Mouse (Mus musculus) kidney, adult 2 months (tissue): ENCODE measurements at regions not wholly inside any gene's neighbourhood (a gene's known extent, or its start where the extent isn't known, plus 50 kb on each side); places are given as distances from the start of the nearest gene placed in this dataset.
A peak's percentile ranks its signal among the peaks of the same experiment; 100 is the strongest.

Source experiments
- DNase-seq: peaks from one replicate; pipeline ENCODE4 v3.0.0; 2021
- H3K27ac ChIP-seq: fragments of 200-500 bp; 2 replicates; pipeline ENCODE4 v1.5.1; 2012; ENCODE audit warnings: low read depth, low read length, control low read depth, inconsistent platforms; ENCODE audit not compliant: insufficient read depth
- H3K27me3 ChIP-seq: fragments of 200-500 bp; replicated peaks from 2 replicates; pipeline ENCODE4 v1.6.1; 2012; ENCODE audit warnings: mild to moderate bottlenecking, moderate library complexity, low read length, inconsistent platforms; ENCODE audit not compliant: control insufficient read depth, insufficient read depth
- H3K36me3 ChIP-seq: fragments of 200-500 bp; 2 replicates; pipeline ENCODE4 v1.6.1; 2012; ENCODE audit warnings: mild to moderate bottlenecking, moderate library complexity, low read length, inconsistent platforms; ENCODE audit not compliant: control insufficient read depth, insufficient read depth
- H3K4me1 ChIP-seq: fragments of 200-500 bp; 2 replicates; pipeline ENCODE4 v1.6.1; 2011; ENCODE audit warnings: low read length; ENCODE audit not compliant: control insufficient read depth, insufficient read depth
- H3K4me3 ChIP-seq: fragments of 200-500 bp; 2 replicates; pipeline ENCODE4 v1.5.1; 2011; ENCODE audit warnings: mild to moderate bottlenecking, low read depth, low read length, control low read depth; ENCODE audit not compliant: insufficient read depth
- CTCF ChIP-seq: fragments of 200-500 bp; conservative IDR thresholded peaks from 2 replicates; pipeline ENCODE4 v1.5.1; 2011; ENCODE audit warnings: low read depth, mild to moderate bottlenecking, control low read depth, low read length, moderate library complexity, mixed read lengths; ENCODE audit not compliant: insufficient read depth, insufficient read length
- POLR2A ChIP-seq: fragments of 200-500 bp; IDR thresholded peaks from one replicate; pipeline ENCODE4 v1.6.1; 2011; ENCODE audit warnings: low read depth, low read length, control low read depth
- WGBS: fragments of 180-500 bp; shearing (Covaris S2); methylation state at CpG from one replicate; pipeline ENCODE4 v1.1.7; 2018; 5-methylcytosine and 5-hydroxymethylcytosine counted together

GRCm38 (mm10) chr12:59523368-59523767 is 303.8 kb upstream of the Fbxo33 start:
- TF ChIP-seq CTCF (no peak), POLR2A (no peak)
- H3K27me3 ChIP-seq = no peaks in the 10 kb centered on the region
- no peaks in the 10 kb centered on the region for H3K36me3 ChIP-seq
- WGBS = 67% methylated on average over 2 of the region's 2 CpGs
- no peak overlapping the region for H3K27ac ChIP-seq
- no peaks in the 10 kb centered on the region for H3K4me1 ChIP-seq
- no peak for DNase-seq
- H3K4me3 ChIP-seq = no peak overlapping the region

DNA sequence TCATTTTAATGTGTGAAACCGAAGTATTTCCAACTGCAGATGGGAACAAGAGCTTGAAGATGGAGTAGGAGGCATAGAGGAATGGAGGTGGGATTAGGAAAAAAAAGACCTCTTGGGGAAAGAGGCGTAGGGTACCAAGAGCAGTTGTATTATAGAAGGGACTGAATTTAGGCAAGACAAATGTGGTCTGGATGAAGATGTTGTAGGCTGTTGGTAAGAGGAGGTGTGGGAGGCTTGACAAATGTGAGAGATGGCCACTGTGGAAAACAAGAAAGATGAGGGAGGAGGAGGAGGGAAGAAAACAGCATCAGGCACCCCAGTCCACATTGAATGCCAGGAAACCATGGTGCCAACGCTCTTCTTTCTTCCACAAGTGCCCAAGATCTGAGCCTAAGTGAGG is 302.4 kb upstream of the Fbxo33 start:
- Histone ChIP-seq H3K4me3 (no peak overlapping the region), H3K27me3 (no peaks in the 10 kb centered on the region), H3K27ac (no peak overlapping the region), H3K4me1 (no peaks in the 10 kb centered on the region), H3K36me3 (no peaks in the 10 kb centered on the region)
- DNase-seq = no peak
- no peak for TF ChIP-seq POLR2A
- no peak for TF ChIP-seq CTCF
- WGBS = 92% methylated on average over 3 of the region's 3 CpGs

DNA sequence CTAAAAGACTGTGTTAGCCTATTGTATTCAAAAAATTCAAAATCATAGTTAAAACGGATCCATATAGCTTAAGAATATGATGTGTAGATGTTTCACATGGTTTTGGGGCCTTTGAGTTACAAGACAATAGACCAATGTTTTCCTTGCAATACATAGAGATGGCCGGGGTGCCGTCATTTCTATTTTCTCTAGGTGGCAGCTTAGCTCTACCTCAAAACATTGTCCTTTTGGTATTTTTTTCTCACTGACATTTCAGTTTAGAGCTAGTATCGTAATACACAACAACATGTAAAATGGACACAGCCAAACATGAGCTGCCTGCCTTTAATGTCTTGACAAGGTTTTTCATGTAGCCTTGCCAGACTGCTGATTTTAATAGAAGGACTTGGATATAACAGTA is 290.3 kb upstream of the Fbxo33 start:
- Histone ChIP-seq H3K27me3 (no peaks in the 10 kb centered on the region), H3K4me1 (no peaks in the 10 kb centered on the region), H3K36me3 (no peaks in the 10 kb centered on the region), H3K27ac (no peak overlapping the region), H3K4me3 (no peak overlapping the region)
- WGBS = 66% methylated on average over 4 of the region's 4 CpGs
- TF ChIP-seq POLR2A = no peak
- no peak for TF ChIP-seq CTCF
- DNase-seq = peak; percentile 8

GRCm38 (mm10) chr12:59509175-59509574 is 289.6 kb upstream of the Fbxo33 start:
- no peak overlapping the region for H3K4me3 ChIP-seq
- H3K27me3 ChIP-seq = no peaks in the 10 kb centered on the region
- no peaks in the 10 kb centered on the region for H3K36me3 ChIP-seq
- 46% methylated on average over 2 of the region's 2 CpGs for WGBS
- H3K27ac ChIP-seq = no peak overlapping the region
- no peak for DNase-seq
- TF ChIP-seq CTCF (no peak), POLR2A (no peak)
- H3K4me1 ChIP-seq = no peaks in the 10 kb centered on the region

- H3K4me1 ChIP-seq = no peaks in the 10 kb centered on the region
- no peak for TF ChIP-seq POLR2A
- no peak for TF ChIP-seq CTCF
- H3K27ac ChIP-seq = no peak overlapping the region
- WGBS = 50% methylated on average over 1 of the region's 1 CpGs
- no peaks in the 10 kb centered on the region for H3K36me3 ChIP-seq
- H3K4me3 ChIP-seq = no peak overlapping the region
- H3K27me3 ChIP-seq = no peaks in the 10 kb centered on the region
- DNase-seq = no peak
Measured at GRCm38 (mm10) chr12:59507431-59507830, 287.9 kb upstream of the Fbxo33 start.

GRCm38 (mm10) chr12:59497434-59497833 is 277.9 kb upstream of the Fbxo33 start:
- no peaks in the 10 kb centered on the region for H3K36me3 ChIP-seq
- no peaks in the 10 kb centered on the region for H3K4me1 ChIP-seq
- no peak for DNase-seq
- no peak overlapping the region for H3K4me3 ChIP-seq
- no peak for TF ChIP-seq POLR2A
- no peak for TF ChIP-seq CTCF
- 58% methylated on average over 1 of the region's 1 CpGs for WGBS
- no peak overlapping the region for H3K27ac ChIP-seq
- H3K27me3 ChIP-seq = no peaks in the 10 kb centered on the region

DNA sequence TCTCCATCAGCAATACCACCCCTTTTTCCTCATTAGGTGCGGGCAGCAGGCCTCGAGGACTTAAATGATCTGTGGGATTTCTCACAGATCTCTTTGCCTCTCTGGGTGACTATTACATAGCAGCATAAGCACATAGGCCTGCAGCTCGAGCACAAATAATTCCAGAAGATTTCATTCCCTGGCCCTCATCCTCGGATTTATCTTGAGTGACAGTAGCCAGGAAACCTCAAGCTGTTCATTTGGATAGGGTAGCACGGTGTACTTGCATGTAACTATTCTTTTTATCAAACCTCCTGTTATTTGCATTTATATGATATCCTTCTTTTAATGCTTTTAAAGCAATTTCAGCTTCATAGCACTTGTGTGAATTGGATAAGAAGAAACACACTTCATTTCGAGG is 268.5 kb upstream of the Fbxo33 start:
- no peaks in the 10 kb centered on the region for H3K36me3 ChIP-seq
- H3K27me3 ChIP-seq = no peaks in the 10 kb centered on the region
- H3K4me1 ChIP-seq = no peaks in the 10 kb centered on the region
- H3K27ac ChIP-seq = no peak overlapping the region
- WGBS = 76% methylated on average over 6 of the region's 6 CpGs
- TF ChIP-seq POLR2A = no peak
- DNase-seq = no peak
- no peak overlapping the region for H3K4me3 ChIP-seq

DNA sequence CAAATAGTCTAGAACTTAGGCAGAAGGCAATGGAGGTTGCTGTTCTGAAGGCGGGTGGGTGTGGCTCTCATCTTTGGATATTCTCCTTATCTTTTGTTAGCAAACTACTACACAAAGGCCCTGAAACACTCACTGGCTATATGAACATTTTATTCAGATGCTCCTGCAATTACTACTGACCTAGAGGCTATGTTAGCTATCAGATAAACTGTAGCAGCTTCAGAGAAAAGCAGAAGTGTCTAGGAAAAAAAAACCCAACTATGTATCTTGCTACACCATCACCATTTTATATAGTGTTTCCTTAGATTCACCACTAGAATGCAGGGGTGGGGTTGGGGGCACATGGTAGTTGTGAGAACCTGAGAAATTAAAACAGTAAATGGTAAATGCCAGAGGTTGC is 268.0 kb upstream of the Fbxo33 start:
- H3K4me1 ChIP-seq = no peaks in the 10 kb centered on the region
- no peak overlapping the region for H3K27ac ChIP-seq
- no peaks in the 10 kb centered on the region for H3K36me3 ChIP-seq
- TF ChIP-seq CTCF = no peak
- no peak for TF ChIP-seq POLR2A
- no peaks in the 10 kb centered on the region for H3K27me3 ChIP-seq
- H3K4me3 ChIP-seq = no peak overlapping the region
- WGBS = 92% methylated on average over 1 of the region's 1 CpGs
- no peak for DNase-seq
